Mouse (Mus musculus): ENCODE results near the gene Smco2. TPM values are rescaled to one million over a fixed set of nuclear protein-coding genes. Genes with fewer than 3 reads are reported as not detected.

The Smco2 gene
- polyA plus RNA-seq, 1 experiment: not detected

- no peak for DNase-seq (ENCODE audit: low read depth)
- TF ChIP-seq POLR2A (IDR thresholded peaks at IDR 0.05; ENCODE audit: borderline replicate concordance, extremely low read depth, insufficient read depth, insufficient read length, poor library complexity, severe bottlenecking) (no peak), CTCF (IDR thresholded peaks at IDR 0.05; ENCODE audit: borderline replicate concordance, extremely low read depth, insufficient read depth, insufficient read length) (no peak)
Measured at GRCm38 (mm10) chr6:146837316-146837715, 12.6 kb upstream of the Smco2 start.

- no peak for DNase-seq (ENCODE audit: low read depth)
- TF ChIP-seq CTCF (IDR thresholded peaks at IDR 0.05; ENCODE audit: borderline replicate concordance, extremely low read depth, insufficient read depth, insufficient read length) (no peak), POLR2A (IDR thresholded peaks at IDR 0.05; ENCODE audit: borderline replicate concordance, extremely low read depth, insufficient read depth, insufficient read length, poor library complexity, severe bottlenecking) (no peak)
Measured at GRCm38 (mm10) chr6:146838366-146838765, 11.5 kb upstream of the Smco2 start.

DNA sequence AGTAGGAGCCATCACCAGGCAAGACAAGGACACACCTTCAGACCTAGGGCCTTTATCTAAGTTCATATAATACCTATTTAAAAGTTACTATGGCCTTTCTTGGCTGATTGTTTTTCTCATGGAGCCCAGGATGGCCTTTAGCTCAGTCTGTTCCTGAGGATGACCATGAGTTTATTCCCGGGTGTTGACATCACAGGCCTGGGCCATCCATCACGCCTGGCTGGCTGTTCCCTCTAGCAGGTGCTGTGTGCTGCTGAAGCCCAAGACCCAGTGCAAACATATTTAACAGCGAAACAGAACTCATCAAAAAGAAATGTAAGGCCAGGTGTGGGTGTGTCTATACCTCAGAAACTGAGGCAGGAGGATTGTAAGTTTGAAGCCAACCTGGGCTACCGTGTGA lies 11.0 kb upstream of the Smco2 start:
- TF ChIP-seq POLR2A (IDR thresholded peaks at IDR 0.05; ENCODE audit: borderline replicate concordance, extremely low read depth, insufficient read depth, insufficient read length, poor library complexity, severe bottlenecking): no peak
- TF ChIP-seq CTCF (IDR thresholded peaks at IDR 0.05; ENCODE audit: borderline replicate concordance, extremely low read depth, insufficient read depth, insufficient read length): no peak
- no peak for DNase-seq (ENCODE audit: low read depth)

DNA sequence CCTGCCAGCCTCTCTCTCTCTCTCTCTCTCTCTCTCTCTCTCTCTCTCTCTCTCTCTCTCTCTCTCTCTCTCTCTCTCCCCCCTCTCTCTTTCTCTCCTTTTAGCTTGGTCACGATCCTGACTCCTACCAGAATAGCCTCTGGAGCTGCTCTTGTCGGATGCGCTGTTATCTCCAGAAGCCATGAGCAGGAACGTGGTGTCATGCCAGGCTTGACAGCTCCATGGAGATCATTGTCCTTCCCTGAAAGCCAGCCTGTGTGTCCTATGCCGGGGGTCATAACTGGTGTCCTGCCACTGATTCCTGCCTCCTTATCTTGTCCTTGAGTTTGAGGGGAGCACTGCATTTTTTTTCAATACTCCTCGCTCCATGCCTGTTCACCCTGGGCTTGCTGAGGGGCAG lies 5.0 kb upstream of the Smco2 start:
- no peak for TF ChIP-seq CTCF (IDR thresholded peaks at IDR 0.05; ENCODE audit: borderline replicate concordance, extremely low read depth, insufficient read depth, insufficient read length)
- no peak for TF ChIP-seq POLR2A (IDR thresholded peaks at IDR 0.05; ENCODE audit: borderline replicate concordance, extremely low read depth, insufficient read depth, insufficient read length, poor library complexity, severe bottlenecking)
- no peak for DNase-seq (ENCODE audit: low read depth)

GRCm38 (mm10) chr6:146845347-146845746 lies 4.6 kb upstream of the Smco2 start:
- TF ChIP-seq POLR2A (IDR thresholded peaks at IDR 0.05; ENCODE audit: borderline replicate concordance, extremely low read depth, insufficient read depth, insufficient read length, poor library complexity, severe bottlenecking) (no peak), CTCF (IDR thresholded peaks at IDR 0.05; ENCODE audit: borderline replicate concordance, extremely low read depth, insufficient read depth, insufficient read length) (no peak)
- DNase-seq (ENCODE audit: low read depth): peak; percentile 10

DNA sequence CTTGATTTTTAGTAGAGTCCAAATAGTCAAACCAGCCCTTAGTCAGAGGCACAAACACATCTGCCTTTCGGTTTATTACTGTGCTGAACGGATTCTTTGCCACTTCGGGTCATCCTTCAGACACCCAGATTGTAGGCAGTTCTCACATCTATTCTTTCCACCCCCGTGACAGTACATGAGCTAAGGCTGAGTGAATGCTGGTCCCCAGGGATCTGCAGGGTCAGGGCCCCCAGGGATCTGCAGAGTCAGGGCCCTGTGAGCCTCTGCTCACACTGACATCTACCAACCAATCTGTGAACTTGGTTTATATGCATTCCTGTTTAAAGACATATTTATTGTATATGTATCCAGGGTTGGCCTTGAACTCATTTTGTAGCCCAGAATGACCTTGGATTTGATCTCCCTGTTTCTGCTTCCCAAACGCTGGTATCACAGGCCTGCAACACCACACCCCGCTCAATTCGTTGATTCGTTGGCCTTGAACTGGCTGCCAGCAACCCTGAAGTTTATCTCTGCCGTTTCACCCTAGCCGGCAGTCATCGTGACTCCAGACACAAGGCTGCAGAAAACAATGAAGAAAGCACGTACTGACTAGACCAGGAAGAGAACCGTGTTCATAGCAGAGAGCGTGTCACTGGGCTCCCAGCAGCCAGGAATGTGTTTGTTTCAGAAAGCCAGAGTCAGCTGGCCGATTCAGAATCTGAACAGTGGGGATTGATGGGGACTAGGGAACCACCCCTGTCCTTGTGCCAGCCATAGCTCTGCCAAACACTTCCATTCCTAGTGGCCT lies 3.7 kb upstream of the Smco2 start:
- no peak for TF ChIP-seq CTCF (IDR thresholded peaks at IDR 0.05; ENCODE audit: borderline replicate concordance, extremely low read depth, insufficient read depth, insufficient read length)
- no peak for TF ChIP-seq POLR2A (IDR thresholded peaks at IDR 0.05; ENCODE audit: borderline replicate concordance, extremely low read depth, insufficient read depth, insufficient read length, poor library complexity, severe bottlenecking)
- peak; percentile 18 for DNase-seq (ENCODE audit: low read depth)

GRCm38 (mm10) chr6:146847402-146847801 lies 2.5 kb upstream of the Smco2 start:
- TF ChIP-seq CTCF (IDR thresholded peaks at IDR 0.05; ENCODE audit: borderline replicate concordance, extremely low read depth, insufficient read depth, insufficient read length): no peak
- TF ChIP-seq POLR2A (IDR thresholded peaks at IDR 0.05; ENCODE audit: borderline replicate concordance, extremely low read depth, insufficient read depth, insufficient read length, poor library complexity, severe bottlenecking): no peak
- DNase-seq (ENCODE audit: low read depth): no peak

DNA sequence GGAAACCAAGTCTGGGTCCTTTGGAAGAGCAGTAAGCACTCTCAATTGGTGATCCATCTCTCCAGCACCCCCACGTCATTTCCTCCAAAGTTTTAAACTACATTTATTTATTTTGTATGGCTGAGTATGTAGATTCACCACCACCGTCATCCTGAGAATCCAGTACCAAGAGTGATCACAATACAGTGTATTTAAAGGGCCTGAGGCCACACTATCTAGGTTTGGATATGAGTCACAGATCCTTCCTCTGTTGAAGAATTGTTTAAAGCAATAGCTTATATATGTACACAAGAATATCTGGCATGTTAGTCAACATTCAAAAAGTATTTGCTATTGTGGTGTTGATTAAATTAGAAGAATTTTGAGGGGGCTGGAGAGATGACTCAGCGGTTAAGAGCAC lies 1.6 kb upstream of the Smco2 start:
- DNase-seq (ENCODE audit: low read depth): no peak
- TF ChIP-seq CTCF (IDR thresholded peaks at IDR 0.05; ENCODE audit: borderline replicate concordance, extremely low read depth, insufficient read depth, insufficient read length) (no peak), POLR2A (IDR thresholded peaks at IDR 0.05; ENCODE audit: borderline replicate concordance, extremely low read depth, insufficient read depth, insufficient read length, poor library complexity, severe bottlenecking) (no peak)

- DNase-seq (ENCODE audit: low read depth): no peak
- TF ChIP-seq CTCF (IDR thresholded peaks at IDR 0.05; ENCODE audit: borderline replicate concordance, extremely low read depth, insufficient read depth, insufficient read length): no peak
- no peak for TF ChIP-seq POLR2A (IDR thresholded peaks at IDR 0.05; ENCODE audit: borderline replicate concordance, extremely low read depth, insufficient read depth, insufficient read length, poor library complexity, severe bottlenecking)
Measured at GRCm38 (mm10) chr6:146851916-146852315, 2.0 kb downstream of the Smco2 start.

GRCm38 (mm10) chr6:146852739-146853138 lies 2.8 kb downstream of the Smco2 start:
- DNase-seq (ENCODE audit: low read depth): peak; percentile 61
- TF ChIP-seq POLR2A (IDR thresholded peaks at IDR 0.05; ENCODE audit: borderline replicate concordance, extremely low read depth, insufficient read depth, insufficient read length, poor library complexity, severe bottlenecking) (no peak), CTCF (IDR thresholded peaks at IDR 0.05; ENCODE audit: borderline replicate concordance, extremely low read depth, insufficient read depth, insufficient read length) (no peak)

- TF ChIP-seq CTCF (IDR thresholded peaks at IDR 0.05; ENCODE audit: borderline replicate concordance, extremely low read depth, insufficient read depth, insufficient read length) (no peak), POLR2A (IDR thresholded peaks at IDR 0.05; ENCODE audit: borderline replicate concordance, extremely low read depth, insufficient read depth, insufficient read length, poor library complexity, severe bottlenecking) (no peak)
- no peak for DNase-seq (ENCODE audit: low read depth)
Measured at GRCm38 (mm10) chr6:146855185-146855584, 5.3 kb downstream of the Smco2 start.

DNA sequence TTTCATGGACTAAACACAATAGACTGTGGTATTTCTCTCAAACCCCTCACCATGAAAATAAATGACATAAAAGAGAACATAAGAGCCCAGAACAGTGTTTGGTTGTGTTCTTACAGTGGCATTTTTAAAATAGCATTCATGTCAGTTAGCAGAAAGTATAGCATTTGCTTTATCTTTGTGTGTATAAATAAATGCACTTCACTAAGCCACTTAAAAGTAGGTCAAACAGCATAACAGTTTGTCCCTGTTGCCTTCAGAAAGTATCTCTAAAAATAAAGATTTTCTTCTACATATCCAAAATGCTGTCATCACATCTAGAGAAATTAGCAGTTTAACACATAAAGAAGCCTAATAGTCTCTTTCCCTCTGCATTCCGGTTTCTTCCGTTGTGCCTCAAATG lies 7.5 kb downstream of the Smco2 start:
- DNase-seq (ENCODE audit: low read depth): no peak

More for the DNA sequence above, 7.5 kb downstream of the Smco2 start:
- TF ChIP-seq POLR2A (IDR thresholded peaks at IDR 0.05; ENCODE audit: borderline replicate concordance, extremely low read depth, insufficient read depth, insufficient read length, poor library complexity, severe bottlenecking): no peak
- no peak for TF ChIP-seq CTCF (IDR thresholded peaks at IDR 0.05; ENCODE audit: borderline replicate concordance, extremely low read depth, insufficient read depth, insufficient read length)
